Mouse (Mus musculus): Measurements from ENCODE around the gene Gm13539. TPM values are rescaled to one million over a fixed set of nuclear protein-coding genes. Genes with fewer than 3 reads are reported as not detected.

Gene Gm13539
- polyA plus RNA-seq, 1 experiment from 2014 or later, result not detected

DNA sequence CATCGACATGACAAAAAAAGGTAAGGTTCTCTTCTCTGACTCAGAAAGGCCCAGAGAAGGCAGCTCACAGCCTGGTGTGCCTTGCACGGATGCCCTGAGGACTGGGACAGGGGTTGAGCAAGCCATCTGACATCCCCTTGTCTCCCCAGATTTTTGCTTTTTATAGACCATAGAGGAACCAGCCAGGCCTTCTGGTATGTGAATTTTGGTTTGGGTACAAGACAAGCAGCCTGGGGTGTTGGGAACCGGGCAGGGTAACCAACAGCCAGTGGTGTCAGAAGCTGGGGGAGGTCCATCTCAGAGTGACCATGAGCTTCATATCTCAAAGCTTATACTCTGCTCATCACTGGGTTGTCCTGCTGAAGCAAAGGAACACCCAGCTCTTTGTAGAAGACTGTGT, 42.7 kb downstream of the Gm13539 start:
- Histone ChIP-seq H3K4me3 (no peak overlapping the region), H3K4me2 (no peak overlapping the region), H3K9ac (no peak overlapping the region), H3K27ac (ENCODE audit: poor library complexity, severe bottlenecking) (no peak overlapping the region), H3K36me3 (no peaks in the 10 kb centered on the region), H3K27me3 (replicated peaks) (no peaks in the 10 kb centered on the region), H3K9me3 (replicated peaks) (0 out of 2 replicates have a peak, but pooled peaks cover 2% of the 10 kb centered on the region), H3K4me1 (replicated peaks) (0 out of 2 replicates have a peak, but pooled peaks cover 3% of the 10 kb centered on the region)
- no peak for ATAC-seq (ENCODE audit: insufficient number of reproducible peaks, low FRiP score)
- 78% methylated on average over 3 of the region's 3 CpGs for WGBS

DNA sequence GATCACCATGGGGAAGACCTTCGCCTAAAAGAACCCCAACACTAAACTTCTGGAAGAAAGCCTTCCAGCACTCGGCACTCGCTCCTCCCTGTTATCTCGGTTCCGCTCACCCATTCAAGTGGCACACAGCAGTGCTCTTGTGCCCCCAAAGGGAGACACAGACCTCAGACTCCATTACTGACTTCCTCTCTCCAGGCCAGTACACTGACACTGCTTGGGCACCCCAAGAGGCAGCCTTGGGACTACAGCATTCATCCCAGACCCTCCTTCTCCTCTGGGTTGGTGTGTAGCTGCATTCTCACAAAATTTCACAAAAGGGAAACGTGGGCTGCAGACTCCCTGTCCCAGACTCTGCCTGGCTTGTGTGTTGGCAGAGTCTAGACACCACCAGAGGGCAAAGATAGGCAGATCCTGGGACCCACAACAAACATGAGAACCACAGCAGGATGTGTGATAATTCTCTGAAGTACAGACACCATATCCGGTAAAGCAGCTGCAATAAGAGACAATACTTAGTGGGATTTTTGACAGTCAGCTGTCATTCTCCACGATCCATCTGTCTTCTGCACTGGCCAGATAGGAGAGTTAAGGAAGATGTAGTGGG, 46.4 kb downstream of the Gm13539 start:
- WGBS, result 70% methylated on average over 8 of the region's 8 CpGs
- Histone ChIP-seq H3K9me3 (replicated peaks) (no peaks in the 10 kb centered on the region), H3K9ac (no peak overlapping the region), H3K27ac (ENCODE audit: poor library complexity, severe bottlenecking) (no peak overlapping the region), H3K4me2 (no peak overlapping the region), H3K4me3 (no peak overlapping the region), H3K36me3 (no peaks in the 10 kb centered on the region), H3K4me1 (replicated peaks) (no peaks in the 10 kb centered on the region), H3K27me3 (replicated peaks) (0 out of 2 replicates have a peak, but pooled peaks cover 6% of the 10 kb centered on the region)
- ATAC-seq (ENCODE audit: insufficient number of reproducible peaks, low FRiP score), result no peak

DNA sequence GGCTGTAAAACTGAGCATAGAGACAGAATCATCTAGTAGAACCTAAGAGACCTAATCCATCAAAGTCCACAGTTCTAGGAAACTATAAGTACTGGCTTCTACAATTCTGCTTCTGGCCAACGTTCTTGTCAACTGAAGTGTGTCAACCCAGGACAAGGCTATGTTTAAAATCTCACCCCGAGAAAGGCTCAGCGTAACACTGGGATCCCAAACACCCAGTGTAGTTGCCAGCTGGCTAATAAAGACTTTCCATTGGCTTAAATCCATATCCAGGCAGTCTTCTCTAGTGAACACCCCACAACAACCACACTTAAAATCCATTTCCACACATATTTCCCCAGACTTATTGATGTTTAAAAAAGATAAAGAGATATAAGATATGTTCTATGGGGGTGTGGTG, 48.7 kb downstream of the Gm13539 start:
- WGBS, result 73% methylated on average over 3 of the region's 3 CpGs
- Histone ChIP-seq H3K27ac (ENCODE audit: poor library complexity, severe bottlenecking) (no peak overlapping the region), H3K36me3 (no peaks in the 10 kb centered on the region), H3K4me3 (no peak overlapping the region), H3K9ac (no peak overlapping the region), H3K9me3 (replicated peaks) (no peaks in the 10 kb centered on the region), H3K4me2 (no peak overlapping the region), H3K27me3 (replicated peaks) (0 out of 2 replicates have a peak, but pooled peaks cover 7% of the 10 kb centered on the region), H3K4me1 (replicated peaks) (no peaks in the 10 kb centered on the region)
- ATAC-seq (ENCODE audit: insufficient number of reproducible peaks, low FRiP score), result no peak

DNA sequence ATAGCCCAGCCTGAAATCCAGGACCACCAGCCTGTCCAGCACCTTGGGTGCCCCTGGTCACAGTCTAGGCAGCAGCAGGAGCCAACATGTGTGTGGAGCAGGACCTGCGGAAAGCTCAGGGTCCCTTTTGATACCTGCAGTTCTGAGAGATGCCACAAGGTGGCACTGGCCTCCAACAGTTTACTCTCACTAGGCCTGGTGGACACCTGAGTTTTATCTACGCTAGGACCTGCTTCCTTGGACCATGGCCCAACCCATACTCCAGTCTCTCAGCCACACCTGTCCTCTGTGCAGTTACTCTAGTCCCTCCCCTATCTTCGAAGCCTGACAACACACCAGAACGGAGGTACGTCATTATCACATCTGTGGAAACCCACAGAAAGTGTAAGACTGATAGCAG, 54.2 kb downstream of the Gm13539 start:
- no peaks in the 10 kb centered on the region for H3K9me3 ChIP-seq (replicated peaks)
- no peak overlapping the region for H3K9ac ChIP-seq
- no peak overlapping the region for H3K4me2 ChIP-seq
- 0 out of 2 replicates have a peak, but pooled peaks have one; percentile 66 for ATAC-seq (ENCODE audit: insufficient number of reproducible peaks, low FRiP score)
- H3K4me1 ChIP-seq (replicated peaks), result no peaks in the 10 kb centered on the region
- peaks cover 24% of the 10 kb centered on the region for H3K27me3 ChIP-seq (replicated peaks)
- WGBS, result 44% methylated on average over 5 of the region's 5 CpGs
- no peak overlapping the region for H3K27ac ChIP-seq (ENCODE audit: poor library complexity, severe bottlenecking)
- H3K36me3 ChIP-seq, result no peaks in the 10 kb centered on the region
- no peak overlapping the region for H3K4me3 ChIP-seq

Other genes with a start within 250 kb of the Gm13539 start
- 21.1 and 22.3 TPM in 2 replicates for gene Traf2, start 235.3 kb upstream of the Gm13539 start, polyA plus RNA-seq (2016; fragmentation: Nextera tagmentation; extraction: Ambion mirVana)
- gene Edf1, start 224.4 kb upstream of the Gm13539 start, polyA plus RNA-seq (2016; fragmentation: Nextera tagmentation; extraction: Ambion mirVana), result 300 and 303 TPM in 2 replicates
- gene Mamdc4, start 207.4 kb upstream of the Gm13539 start, polyA plus RNA-seq (2016; fragmentation: Nextera tagmentation; extraction: Ambion mirVana), result 1.2 and 3.5 TPM in 2 replicates
- 161 and 164 TPM in 2 replicates for gene Phpt1, start 207.0 kb upstream of the Gm13539 start, polyA plus RNA-seq (2016; fragmentation: Nextera tagmentation; extraction: Ambion mirVana)
- 0.46 and 0.51 TPM in 2 replicates for gene Ajm1, start 200.5 kb upstream of the Gm13539 start, polyA plus RNA-seq (2016; fragmentation: Nextera tagmentation; extraction: Ambion mirVana)
- 48.6 and 49.2 TPM in 2 replicates for gene Rabl6, start 173.7 kb upstream of the Gm13539 start, polyA plus RNA-seq (2016; fragmentation: Nextera tagmentation; extraction: Ambion mirVana)
- gene Ccdc183, start 164.6 kb upstream of the Gm13539 start, polyA plus RNA-seq (2016; fragmentation: Nextera tagmentation; extraction: Ambion mirVana), result 0.12 and 0.14 TPM in 2 replicates
- 15.3 and 17.8 TPM in 2 replicates for gene Tmem141, start 160.3 kb upstream of the Gm13539 start, polyA plus RNA-seq (2016; fragmentation: Nextera tagmentation; extraction: Ambion mirVana)
- gene Fcna, start 154.2 kb upstream of the Gm13539 start, polyA plus RNA-seq (2016; fragmentation: Nextera tagmentation; extraction: Ambion mirVana), result 0.63 and 1.1 TPM in 2 replicates
- gene Lcn8, start 129.1 kb upstream of the Gm13539 start, polyA plus RNA-seq (2016; fragmentation: Nextera tagmentation; extraction: Ambion mirVana), result not detected in 2 replicates
- not detected in 2 replicates for gene Lcn5, start 124.3 kb upstream of the Gm13539 start, polyA plus RNA-seq (2016; fragmentation: Nextera tagmentation; extraction: Ambion mirVana)
- not detected in 2 replicates for gene Lcn6, start 105.5 kb upstream of the Gm13539 start, polyA plus RNA-seq (2016; fragmentation: Nextera tagmentation; extraction: Ambion mirVana)
- gene Lcn10, start 99.5 kb upstream of the Gm13539 start, polyA plus RNA-seq (2016; fragmentation: Nextera tagmentation; extraction: Ambion mirVana), result not detected in 2 replicates
- gene Obp2a, start 82.2 kb upstream of the Gm13539 start, polyA plus RNA-seq (2016; fragmentation: Nextera tagmentation; extraction: Ambion mirVana), result not detected in 2 replicates
- gene Bmyc, start 75.5 kb upstream of the Gm13539 start, polyA plus RNA-seq (2016; fragmentation: Nextera tagmentation; extraction: Ambion mirVana), result 57.5 and 58.9 TPM in 2 replicates
- not detected in 2 replicates for gene Obp2b, start 45.2 kb upstream of the Gm13539 start, polyA plus RNA-seq (2016; fragmentation: Nextera tagmentation; extraction: Ambion mirVana)
- not detected in 2 replicates for gene Lcn3, start 16.7 kb upstream of the Gm13539 start, polyA plus RNA-seq (2016; fragmentation: Nextera tagmentation; extraction: Ambion mirVana)
- gene Lcn11, start 5.2 kb upstream of the Gm13539 start, polyA plus RNA-seq (2016; fragmentation: Nextera tagmentation; extraction: Ambion mirVana), result not detected in 2 replicates
- gene Glt6d1, start 33.6 kb downstream of the Gm13539 start, polyA plus RNA-seq (2016; fragmentation: Nextera tagmentation; extraction: Ambion mirVana), result not detected in 2 replicates
- not detected in 2 replicates for gene Lcn9, start 40.9 kb downstream of the Gm13539 start, polyA plus RNA-seq (2016; fragmentation: Nextera tagmentation; extraction: Ambion mirVana)
- not detected in 2 replicates for gene Sohlh1, start 65.0 kb downstream of the Gm13539 start, polyA plus RNA-seq (2016; fragmentation: Nextera tagmentation; extraction: Ambion mirVana)
- not detected in 2 replicates for gene Kcnt1, start 81.5 kb downstream of the Gm13539 start, polyA plus RNA-seq (2016; fragmentation: Nextera tagmentation; extraction: Ambion mirVana)
- 17.9 and 22.1 TPM in 2 replicates for gene Camsap1, start 201.0 kb downstream of the Gm13539 start, polyA plus RNA-seq (2016; fragmentation: Nextera tagmentation; extraction: Ambion mirVana)
- gene Ubac1, start 239.5 kb downstream of the Gm13539 start, polyA plus RNA-seq (2016; fragmentation: Nextera tagmentation; extraction: Ambion mirVana), result 107 and 111 TPM in 2 replicates

All from heart, embryonic 12.5 days (tissue).